Mouse (Mus musculus) 3134 (cell line): ENCODE data around the gene Mgat1.
"Not testable (repeated sequence)": the region's sequence is repeated elsewhere in the genome, so short reads cannot be mapped to it uniquely, and the experiment has no call there.

ENCODE experiments used
- DNase-seq: peaks from one replicate; pipeline ENCODE4 v3.0.0-alpha.2; 2011; ENCODE audit warnings: low spot score; ENCODE audit not compliant: insufficient read length; ENCODE audit errors: extremely low read depth

Mgat1 gene

DNA sequence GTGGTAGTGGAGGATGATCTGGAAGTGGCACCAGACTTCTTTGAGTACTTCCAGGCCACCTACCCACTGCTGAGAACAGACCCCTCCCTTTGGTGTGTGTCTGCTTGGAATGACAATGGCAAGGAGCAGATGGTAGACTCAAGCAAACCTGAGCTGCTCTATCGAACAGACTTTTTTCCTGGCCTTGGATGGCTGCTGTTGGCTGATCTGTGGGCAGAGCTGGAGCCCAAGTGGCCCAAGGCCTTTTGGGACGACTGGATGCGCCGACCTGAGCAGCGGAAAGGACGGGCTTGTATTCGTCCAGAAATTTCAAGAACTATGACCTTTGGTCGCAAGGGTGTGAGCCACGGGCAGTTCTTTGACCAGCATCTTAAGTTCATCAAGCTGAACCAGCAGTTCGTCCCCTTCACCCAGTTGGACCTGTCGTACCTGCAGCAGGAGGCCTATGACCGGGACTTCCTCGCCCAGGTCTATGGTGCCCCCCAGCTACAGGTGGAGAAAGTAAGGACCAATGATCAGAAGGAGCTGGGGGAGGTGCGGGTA, 17.4 kb downstream of the Mgat1 start:
- no peak for DNase-seq

DNA sequence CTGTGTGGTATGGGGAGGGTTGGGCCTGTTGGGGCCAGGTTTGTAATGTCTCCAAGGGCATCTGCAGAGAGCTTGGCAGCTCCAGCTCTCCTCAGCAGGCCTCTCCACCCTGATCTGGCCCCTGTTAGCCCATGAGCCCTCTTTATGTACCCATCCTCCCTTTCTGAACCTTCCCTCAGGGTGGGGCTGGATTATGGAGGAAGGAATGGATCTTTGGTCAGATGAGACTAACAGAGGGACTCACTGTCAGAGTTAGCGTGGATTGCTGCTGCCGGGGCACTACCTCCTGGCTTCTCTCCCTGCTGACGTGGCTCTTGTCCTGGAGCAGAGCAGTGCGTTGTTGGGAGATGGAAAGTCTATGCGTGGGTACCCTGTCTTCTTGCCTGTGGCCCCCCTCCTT, 18.3 kb downstream of the Mgat1 start:
- no peak for DNase-seq

DNA sequence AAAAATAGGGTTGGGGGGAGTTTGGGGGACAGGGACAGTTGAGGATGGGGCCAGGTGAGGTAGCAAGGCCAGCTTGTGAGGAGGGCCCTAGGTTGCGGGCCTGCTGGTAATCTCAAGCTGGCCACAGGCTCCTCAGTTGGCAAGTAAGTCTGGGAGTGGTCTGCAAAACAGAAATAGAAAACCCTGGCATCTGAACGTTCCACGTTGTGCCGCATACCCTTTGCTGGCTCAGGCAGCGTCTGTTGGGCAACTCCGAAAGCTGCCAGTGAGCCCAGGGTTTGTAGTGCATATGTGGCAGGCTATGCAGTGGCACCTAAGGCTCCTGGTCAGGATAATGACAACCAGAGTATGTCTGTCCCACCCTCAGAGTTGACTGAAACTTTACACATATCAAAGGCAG, 19.2 kb downstream of the Mgat1 start:
- DNase-seq = no peak

DNA sequence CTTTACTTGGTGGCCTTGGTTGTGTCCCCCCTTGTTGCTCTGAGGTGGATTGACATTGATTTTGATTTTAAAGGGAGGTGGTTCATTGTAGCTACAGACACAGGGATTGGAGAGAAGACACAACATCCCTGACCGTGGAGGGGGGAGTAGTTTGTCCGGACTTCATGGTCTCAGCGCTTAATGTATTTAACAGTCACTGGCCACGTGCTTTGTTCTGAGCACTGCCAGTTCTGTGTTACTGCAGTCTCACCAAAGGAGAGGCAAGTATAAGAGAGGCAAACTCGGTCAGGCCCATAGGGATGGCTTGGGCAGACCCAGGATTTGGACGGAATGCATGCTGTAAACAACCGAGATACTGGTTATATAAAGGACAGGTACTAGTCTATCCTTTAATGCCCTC, 20.1 kb downstream of the Mgat1 start:
- DNase-seq = no peak

DNA sequence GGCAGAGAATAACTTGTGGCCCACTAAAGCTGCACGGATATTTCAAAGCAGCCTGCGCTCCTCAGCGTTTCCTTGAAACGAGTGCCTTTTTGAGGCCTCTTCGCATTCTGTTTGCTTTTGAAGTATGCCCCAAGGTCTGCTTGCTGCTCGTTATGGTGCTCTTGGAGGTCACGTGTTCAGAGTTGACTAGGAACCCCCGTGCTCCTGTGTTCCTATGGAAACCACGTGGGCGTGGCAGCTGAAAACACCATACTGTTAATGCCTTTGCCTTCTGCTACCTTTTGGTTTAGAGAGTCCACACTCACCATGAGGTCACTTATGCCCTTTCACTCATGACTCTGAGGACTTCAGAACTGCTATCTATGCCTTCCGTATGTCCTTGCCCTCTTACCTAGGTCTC, 20.6 kb downstream of the Mgat1 start:
- no peak for DNase-seq

DNA sequence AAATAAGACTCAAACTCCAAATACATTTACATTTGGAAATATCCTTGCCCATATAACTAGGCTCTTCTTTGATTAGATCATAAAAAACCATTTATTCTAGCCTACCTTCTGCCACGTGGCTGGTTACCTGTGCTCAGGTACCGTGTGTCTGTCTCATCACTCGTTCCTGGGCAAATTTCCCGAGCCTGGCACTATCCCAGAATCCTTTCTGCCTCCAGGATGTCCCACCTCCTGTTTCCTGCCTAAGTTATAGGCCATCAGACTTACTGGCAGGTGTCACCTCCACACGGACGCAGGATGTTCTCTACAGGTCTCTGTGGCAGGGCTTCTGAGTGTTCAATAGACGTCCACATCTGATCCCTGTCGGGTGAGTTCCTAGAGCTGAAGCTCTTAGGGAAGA, 21.1 kb downstream of the Mgat1 start:
- no peak for DNase-seq

DNA sequence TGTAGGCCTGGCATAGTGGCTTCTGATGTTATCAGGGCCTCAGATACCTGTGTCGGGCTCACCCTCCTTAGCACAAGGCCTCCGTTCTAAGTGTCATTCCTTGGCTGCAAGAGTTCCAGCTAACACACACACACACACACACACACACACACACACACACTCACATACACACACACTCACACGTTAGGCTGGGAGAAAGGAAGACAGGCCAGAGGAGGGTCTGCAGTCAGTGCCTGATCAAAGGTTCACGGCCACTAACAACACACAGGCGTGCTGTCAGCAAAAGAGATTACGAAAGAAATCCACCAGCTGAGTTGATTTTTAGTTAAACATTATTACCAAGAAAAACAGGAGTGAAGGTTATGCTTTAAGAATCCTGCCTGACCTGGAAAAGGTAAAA, 22.7 kb downstream of the Mgat1 start:
- no peak for DNase-seq

DNA sequence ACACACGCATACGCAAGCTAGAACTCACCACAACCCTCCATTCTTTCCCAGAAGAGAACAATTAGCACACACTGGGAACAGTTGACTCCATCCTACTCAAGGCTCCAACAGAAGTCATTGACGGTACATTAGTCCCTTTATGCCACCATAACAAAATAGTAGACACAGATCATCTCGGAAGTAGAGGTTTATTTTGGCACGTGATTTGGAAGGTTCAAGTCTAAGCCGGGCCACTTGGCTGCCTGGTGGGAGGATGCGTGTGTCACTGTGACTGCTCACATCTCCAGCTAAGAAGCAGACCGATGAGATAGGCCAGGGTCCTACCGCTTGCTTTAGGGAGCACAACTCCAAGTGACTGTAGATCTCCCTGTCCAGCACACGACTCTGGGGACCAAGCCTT, 23.3 kb downstream of the Mgat1 start:
- DNase-seq = no peak

DNA sequence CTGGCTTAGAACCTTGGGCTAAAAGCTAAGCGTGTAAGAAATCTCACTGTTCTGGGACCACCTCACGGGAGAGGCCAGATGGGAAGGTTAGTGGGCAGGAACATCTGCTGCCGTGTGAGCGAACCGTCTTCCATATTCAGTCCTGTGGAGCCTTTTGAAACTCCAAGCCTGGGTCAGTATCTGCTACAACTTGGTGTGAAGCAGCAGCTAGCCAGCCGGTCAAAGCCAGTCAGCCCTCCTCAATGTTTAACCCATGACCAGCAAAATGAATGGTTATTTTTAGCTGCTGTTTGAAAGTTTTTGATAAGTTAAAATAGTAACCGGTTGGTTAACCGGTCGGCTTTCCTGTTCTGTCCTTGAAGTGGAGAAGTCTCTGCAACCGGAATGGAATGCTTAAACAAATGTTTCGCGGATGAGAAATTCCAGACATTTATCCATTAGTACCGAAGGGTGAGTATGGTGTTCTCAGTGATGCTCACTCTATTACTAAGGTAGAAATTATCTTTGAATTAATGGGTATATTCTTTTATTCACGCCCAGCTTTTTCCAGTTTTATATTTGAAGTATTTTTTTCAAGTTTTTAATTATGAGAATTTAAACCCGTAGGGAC, 24.1 kb downstream of the Mgat1 start:
- no peak for DNase-seq

DNA sequence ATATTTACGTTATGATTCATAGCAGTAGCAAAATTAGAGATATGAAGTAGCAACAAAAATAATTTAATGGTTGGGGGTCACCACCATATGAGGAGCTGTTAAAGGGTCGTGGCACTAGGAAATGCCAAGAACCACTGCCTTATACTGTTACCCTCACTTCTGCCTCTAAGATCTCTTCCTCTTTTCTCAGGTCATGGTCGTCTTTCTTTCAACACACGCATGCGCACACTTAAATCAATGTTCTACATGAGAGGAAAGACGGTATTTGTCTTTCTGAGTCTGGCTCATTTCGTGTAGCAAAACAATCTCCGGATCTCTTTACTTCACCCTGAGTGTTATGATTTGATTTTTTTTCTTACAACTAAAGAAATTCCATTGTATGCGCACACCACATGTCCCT, 25.8 kb downstream of the Mgat1 start:
- no peak for DNase-seq

DNA sequence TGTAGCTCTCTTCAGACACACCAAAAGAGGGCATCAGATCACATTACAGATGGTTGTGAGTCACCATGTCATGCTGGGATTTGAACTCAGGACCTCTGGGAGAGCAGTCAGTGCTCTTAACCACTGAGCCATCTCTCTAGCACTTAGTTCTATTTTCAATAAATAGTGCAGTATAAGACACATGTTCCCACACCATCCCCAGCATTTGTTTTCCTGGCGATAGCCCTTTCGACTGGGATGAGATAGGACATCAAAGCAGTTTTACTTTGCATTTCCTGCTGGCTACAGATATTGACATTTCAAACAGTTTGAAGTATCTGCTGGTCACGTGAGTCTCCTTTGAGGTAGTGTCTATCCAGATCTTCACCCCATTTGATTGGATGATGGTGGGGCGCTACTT, 26.4 kb downstream of the Mgat1 start:
- no peak for DNase-seq

DNA sequence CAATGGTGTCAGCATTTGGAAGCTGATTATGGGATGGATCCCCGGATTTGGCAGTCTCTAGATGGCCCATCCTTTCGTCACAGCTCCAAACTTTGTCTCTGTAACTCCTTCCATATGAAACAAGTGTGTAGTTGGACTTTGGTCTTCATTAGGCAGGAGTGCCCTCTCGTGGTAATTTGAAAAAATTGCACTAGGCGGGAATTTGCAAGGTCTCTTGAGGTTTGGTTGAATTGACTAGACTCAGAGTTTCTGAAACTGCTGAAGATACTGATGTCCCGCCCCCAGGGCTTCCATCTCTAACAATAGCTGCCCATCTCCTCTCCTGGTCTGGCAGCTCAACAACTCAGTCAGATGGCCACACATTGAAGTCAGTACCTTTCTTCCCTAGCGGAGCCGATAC, 27.3 kb downstream of the Mgat1 start:
- no peak for DNase-seq

DNA sequence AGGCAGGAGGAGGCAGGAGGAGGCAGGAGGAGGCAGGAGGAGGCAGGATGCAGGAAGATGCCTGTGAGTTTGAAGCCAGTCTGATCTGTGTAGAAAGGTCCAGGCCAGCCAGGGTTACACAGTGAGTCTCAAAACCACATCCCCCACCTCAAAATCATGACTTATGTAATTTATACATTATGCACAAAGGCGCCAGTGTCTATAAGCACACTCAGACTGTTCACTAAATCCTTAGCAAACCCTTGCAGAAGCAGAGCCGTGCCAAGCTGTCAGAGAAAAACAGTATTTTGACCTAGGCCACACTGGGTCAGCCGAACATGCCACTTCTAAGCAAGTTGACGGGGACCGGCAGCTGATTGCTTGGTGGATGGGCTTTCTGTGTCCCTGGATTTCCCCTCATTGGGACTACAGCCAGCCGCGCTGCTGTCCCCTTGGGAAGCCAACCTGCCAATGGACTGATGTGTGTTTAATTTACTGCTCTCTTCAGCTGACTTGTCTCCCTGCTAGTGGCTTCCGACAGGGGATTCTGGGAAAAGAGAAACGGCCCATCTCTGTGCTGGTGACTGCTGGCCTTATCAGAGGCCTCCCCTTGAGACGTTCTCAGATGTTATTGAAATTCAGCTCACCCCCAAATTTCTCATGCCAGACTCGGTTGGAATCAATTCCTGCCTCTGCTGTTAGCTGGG, 30.0 kb downstream of the Mgat1 start:
- no peak for DNase-seq

DNA sequence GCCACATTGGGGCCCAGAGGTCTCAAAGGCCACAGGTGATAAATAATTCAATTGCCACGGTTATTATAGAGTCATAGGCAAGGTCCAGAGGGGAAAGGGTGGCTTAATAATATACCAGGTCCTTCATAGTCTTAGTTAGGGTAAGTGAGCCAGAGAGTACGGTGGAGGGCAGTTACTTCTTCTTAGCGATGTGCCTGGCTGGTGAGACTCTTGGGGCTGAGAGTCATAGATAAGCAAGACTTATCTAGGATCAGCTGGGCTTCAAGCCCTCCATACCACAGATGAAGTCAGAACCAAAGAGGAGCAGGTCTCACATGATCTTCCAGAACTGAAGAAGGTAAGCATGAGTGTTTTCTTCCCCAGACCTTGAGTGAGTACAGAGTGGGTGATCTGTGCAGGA, 34.2 kb downstream of the Mgat1 start, which contains the start of gene Olfr1393:
Gene Olfr1393 (plus strand): TSS at position 83 of the 400 bp plus-strand sequence.
- DNase-seq = no peak

DNA sequence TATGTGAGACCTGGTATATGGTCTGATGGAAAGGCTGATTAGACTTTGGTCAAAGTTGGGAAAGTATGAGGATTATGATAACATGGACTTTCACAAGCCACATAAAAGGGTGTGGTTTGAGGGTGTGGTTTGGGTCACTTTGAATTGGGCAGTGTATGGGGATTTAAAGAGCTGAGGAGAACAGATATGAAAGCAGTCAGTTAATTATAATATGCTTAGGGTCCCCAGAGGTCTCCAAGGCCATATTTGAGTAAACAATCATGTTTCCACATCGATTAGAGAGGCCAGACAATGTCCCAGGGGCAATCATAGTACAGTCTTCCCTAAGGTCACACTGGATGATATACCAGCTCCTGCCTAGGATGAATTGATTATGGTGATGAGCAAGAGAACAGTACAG, 41.0 kb downstream of the Mgat1 start, which contains the start of gene Olfr1392:
Gene Olfr1392 (plus strand): TSS at position 301 of the 400 bp plus-strand sequence.
- not testable (repeated sequence) for DNase-seq

DNA sequence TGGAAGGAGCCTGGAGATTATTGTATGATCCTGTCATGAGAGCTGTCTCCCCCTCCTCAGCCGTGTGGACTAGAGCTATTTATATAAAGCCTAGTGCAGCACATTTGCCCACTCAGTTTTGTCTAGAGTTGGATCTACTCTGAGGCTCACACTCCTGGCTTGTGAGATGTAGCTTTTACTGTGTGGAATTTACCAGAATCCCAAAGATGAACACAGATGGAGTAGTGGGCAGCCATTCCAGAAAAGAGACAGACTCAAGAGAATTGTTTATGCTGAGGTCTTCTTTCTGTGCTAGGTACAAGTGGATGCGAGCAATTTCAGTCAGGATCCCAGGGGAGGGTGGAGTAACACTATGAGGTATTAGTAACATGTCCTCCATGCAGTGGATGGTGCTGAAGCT, 43.3 kb downstream of the Mgat1 start:
- no peak for DNase-seq

DNA sequence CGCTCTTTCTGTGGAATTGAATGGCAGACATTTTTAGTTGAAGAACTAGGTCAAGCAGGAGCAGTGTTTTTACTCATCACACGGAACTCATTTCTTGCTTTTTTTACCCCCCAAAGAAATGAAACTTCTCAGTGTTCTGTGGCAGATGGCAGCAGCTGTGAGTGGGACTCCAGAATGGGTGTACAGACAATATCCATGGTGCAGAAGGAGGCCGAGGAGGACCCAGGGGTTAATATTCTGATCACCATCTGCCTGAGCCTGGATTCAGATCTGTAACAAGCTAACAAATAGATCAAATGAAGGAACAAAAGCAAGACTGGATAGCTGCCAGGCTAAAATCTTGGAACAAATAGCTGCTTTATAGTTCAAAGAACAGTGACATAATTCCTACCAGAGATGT, 48.8 kb downstream of the Mgat1 start:
- DNase-seq = no peak

DNA sequence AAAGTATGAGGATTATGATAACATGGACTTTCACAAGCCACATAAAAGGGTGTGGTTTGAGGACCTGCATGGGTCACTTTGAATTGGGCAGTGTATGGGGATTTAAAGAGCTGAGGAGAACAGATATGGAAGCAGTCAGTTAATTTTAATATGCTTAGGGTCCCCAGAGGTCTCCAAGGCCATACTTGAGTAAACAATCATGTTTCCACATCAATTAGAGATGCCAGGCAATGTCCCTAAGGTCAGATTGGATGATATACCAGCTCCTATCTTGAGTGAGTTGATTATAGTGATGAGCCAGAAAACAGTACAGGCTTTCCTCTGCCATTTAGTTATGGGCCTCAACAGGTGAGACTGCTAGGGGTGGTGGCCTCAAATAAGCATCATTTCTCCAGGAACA, 60.5 kb downstream of the Mgat1 start, which contains the start of gene Olfr10:
Gene Olfr10 (plus strand): TSS at position 301 of the 400 bp plus-strand sequence.
- DNase-seq = no peak

DNA sequence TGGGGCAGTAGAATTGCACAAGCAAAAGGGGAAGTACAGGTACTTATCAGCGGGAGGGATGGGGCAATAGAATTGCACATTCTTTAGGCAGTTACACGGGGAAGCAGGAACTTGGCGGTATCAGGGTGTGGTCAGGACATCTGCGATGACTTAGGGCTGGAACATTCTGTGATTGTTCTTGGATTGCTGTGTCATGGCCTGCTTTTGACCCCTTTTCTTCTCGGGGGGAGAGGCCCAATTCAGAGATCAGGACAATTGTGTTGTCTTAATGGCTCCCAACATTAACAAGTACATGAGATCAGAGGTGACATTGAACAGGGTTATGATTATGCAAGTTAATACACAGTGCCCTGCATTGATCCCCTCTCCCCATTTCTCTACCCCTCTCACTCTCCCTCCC, 64.6 kb downstream of the Mgat1 start:
- DNase-seq = not testable (repeated sequence)
